Mouse (Mus musculus) testis, adult 2 months (tissue): ENCODE measurements around the gene Gfm2.

ENCODE experiments used
- CTCF ChIP-seq: fragments of 200-500 bp; IDR thresholded peaks from 2 replicates; pipeline ENCODE4 v1.5.1; 2012; ENCODE audit warnings: low read depth, mild to moderate bottlenecking, inconsistent platforms, low read length, moderate library complexity; ENCODE audit not compliant: control insufficient read depth, insufficient read depth, insufficient replicate concordance
- POLR2A ChIP-seq: fragments of 200-500 bp; IDR thresholded peaks from 2 replicates; pipeline ENCODE4 v1.6.1; 2012; ENCODE audit warnings: low read depth, mild to moderate bottlenecking, inconsistent platforms, low read length, moderate library complexity; ENCODE audit not compliant: control insufficient read depth

GRCm38 (mm10) chr13:97230101-97230500, 92.4 kb downstream of the Gfm2 start:
- TF ChIP-seq CTCF (no peak), POLR2A (no peak)
